Mouse (Mus musculus): ENCODE measurements at regions not wholly inside any gene's neighbourhood (a gene's known extent, or its start where the extent isn't known, plus 50 kb on each side); places are given as distances from the start of the nearest gene placed in this dataset.

DNA sequence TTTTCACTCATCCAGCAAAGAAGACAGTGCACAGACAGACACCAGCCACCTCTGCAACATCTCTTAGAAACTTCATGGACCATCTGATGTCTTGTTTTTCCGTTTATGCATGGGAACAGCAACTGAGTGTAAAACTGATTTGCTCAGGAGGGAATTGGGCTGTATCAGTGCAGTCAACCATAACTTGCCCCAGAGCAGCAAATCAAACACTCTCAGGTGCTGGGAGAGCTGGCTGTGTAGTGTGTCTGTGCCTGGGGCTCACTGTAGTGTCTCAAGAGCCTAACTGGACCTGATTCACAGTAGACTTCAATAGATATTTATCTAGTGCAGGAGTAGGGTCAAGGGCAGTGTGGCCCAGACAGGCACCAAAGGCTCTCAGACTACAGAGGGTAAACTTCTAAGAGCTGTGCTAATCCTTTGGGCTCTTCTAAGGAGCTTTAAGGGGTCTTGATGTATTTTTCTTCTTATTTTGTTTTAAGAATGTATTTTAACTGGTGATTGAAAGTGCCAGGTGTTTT, 50.3 kb upstream of the C1qtnf3 start:
- in situ Hi-C loops (cut with MboI, MseI), result loop anchor here (25.0 kb wide), 1 partner anchor 410 kb away; no protein-coding TSS in a partner anchor

All from T-helper 17 cell (primary cell).